Mouse (Mus musculus) midbrain, postnatal 0 days (tissue): ENCODE data around the gene Ube2cbp. TPM values are rescaled to one million over a fixed set of nuclear protein-coding genes. Genes with fewer than 3 reads are reported as not detected.

Experiments
- ATAC-seq: fragments of 200-750 bp; cut with Nextera tagmentation; 2 replicates; pipeline ENCODE4 v1.8.0; 2017; ENCODE audit warnings: moderate number of reproducible peaks, mild to moderate bottlenecking, moderate TSS enrichment, moderate library complexity; ENCODE audit not compliant: low FRiP score
- DNase-seq: peaks from one replicate; pipeline ENCODE4 v3.0.0-alpha.2; 2015; ENCODE audit warnings: low spot score
- H3K27ac ChIP-seq: fragments of 300-500 bp; sonication (generic); 2 replicates; pipeline ENCODE4 v1.5.1; 2014; ENCODE audit warnings: low read depth, mild to moderate bottlenecking, low read length, mixed read lengths
- H3K27me3 ChIP-seq: fragments of 300-500 bp; sonication (generic); 2 replicates; pipeline ENCODE4 v1.6.1; 2014; ENCODE audit warnings: low read length, control low read depth, mixed read lengths; ENCODE audit not compliant: insufficient read depth
- H3K36me3 ChIP-seq: fragments of 300-500 bp; sonication (generic); 2 replicates; pipeline ENCODE4 v1.6.1; 2014; ENCODE audit warnings: low read length, control low read depth, mixed read lengths; ENCODE audit not compliant: insufficient read depth
- H3K4me1 ChIP-seq: fragments of 300-500 bp; sonication (generic); 2 replicates; pipeline ENCODE4 v1.6.1; 2014; ENCODE audit warnings: mild to moderate bottlenecking, control low read depth, antibody characterized with exemption, low read length, mixed read lengths; ENCODE audit not compliant: insufficient read depth
- H3K4me2 ChIP-seq: fragments of 300-500 bp; sonication (generic); 2 replicates; pipeline ENCODE4 v1.6.1; 2014; ENCODE audit warnings: low read depth, mild to moderate bottlenecking, low read length, mixed read lengths; ENCODE audit not compliant: poor library complexity, severe bottlenecking
- H3K4me3 ChIP-seq: fragments of 300-500 bp; sonication (generic); 2 replicates; pipeline ENCODE4 v1.5.1; 2014; ENCODE audit warnings: low read depth, mild to moderate bottlenecking, low read length, moderate library complexity
- H3K9ac ChIP-seq: fragments of 300-500 bp; sonication (generic); replicated peaks from 2 replicates; pipeline ENCODE4 v1.6.1; 2014; ENCODE audit warnings: mild to moderate bottlenecking, low read length, moderate library complexity, mixed read lengths; ENCODE audit not compliant: poor library complexity, severe bottlenecking
- H3K9me3 ChIP-seq: fragments of 300-500 bp; sonication (generic); 2 replicates; pipeline ENCODE4 v1.6.1; 2016; ENCODE audit warnings: low read length, control low read depth
- CTCF ChIP-seq: IDR thresholded peaks from 2 replicates; pipeline ENCODE4 v1.5.1; 2016; ENCODE audit warnings: antibody characterized with exemption, mild to moderate bottlenecking
- WGBS: fragments of 180-500 bp; shearing (Covaris S2); extraction: QIAGEN DNeasy Blood & Tissue Kit; methylation state at CpG from one replicate; pipeline ENCODE4 v1.1.7; 2014; 5-methylcytosine and 5-hydroxymethylcytosine counted together
- polyA plus RNA-seq: library from polyadenylated mRNA; unstranded; fragments of >200 nt; fragmentation: Nextera tagmentation; extraction: Ambion mirVana; gene quantifications from 2 replicates; pipeline ENCODE4 v1.2.1, GENCODE M21; 2015
- total RNA-seq: library from RNA; depleted of rRNA; stranded (reverse); fragments of >200 nt; gene quantifications from 2 replicates; pipeline ENCODE4 v1.2.3, GENCODE M21; 2014

Ube2cbp gene
- total and polyA plus RNA-seq, 2 experiments from 2014 or later = 7.7 to 8.4 TPM

GRCm38 (mm10) chr9:86419366-86419765, 45.4 kb downstream of the Ube2cbp start:
- DNase-seq (no peak), ATAC-seq (no peak)
- H3K9ac ChIP-seq = no peak overlapping the region
- no peaks in the 10 kb centered on the region for H3K27me3 ChIP-seq
- no peak for TF ChIP-seq CTCF
- H3K9me3 ChIP-seq = no peaks in the 10 kb centered on the region
- H3K4me1 ChIP-seq = no peaks in the 10 kb centered on the region
- no peaks in the 10 kb centered on the region for H3K36me3 ChIP-seq
- no peak overlapping the region for H3K4me2 ChIP-seq
- 94% methylated on average over 6 of the region's 6 CpGs for WGBS
- no peak overlapping the region for H3K27ac ChIP-seq
- H3K4me3 ChIP-seq = no peak overlapping the region

- Histone ChIP-seq H3K9me3 (no peaks in the 10 kb centered on the region), H3K9ac (no peak overlapping the region), H3K36me3 (no peaks in the 10 kb centered on the region), H3K27me3 (no peaks in the 10 kb centered on the region), H3K4me2 (no peak overlapping the region), H3K4me1 (no peaks in the 10 kb centered on the region), H3K27ac (no peak overlapping the region), H3K4me3 (no peak overlapping the region)
- no peak for TF ChIP-seq CTCF
- ATAC-seq (no peak), DNase-seq (no peak)
- 95% methylated on average over 1 of the region's 1 CpGs for WGBS
These were observed 46.8 kb downstream of the Ube2cbp start for GRCm38 (mm10) chr9:86417971-86418370.

GRCm38 (mm10) chr9:86395785-86396184, 69.0 kb downstream of the Ube2cbp start:
- ATAC-seq (no peak), DNase-seq (peak; percentile 11)
- Histone ChIP-seq H3K4me1 (no peaks in the 10 kb centered on the region), H3K9me3 (no peaks in the 10 kb centered on the region), H3K36me3 (no peaks in the 10 kb centered on the region), H3K27ac (no peak overlapping the region), H3K4me3 (no peak overlapping the region), H3K4me2 (no peak overlapping the region), H3K27me3 (no peaks in the 10 kb centered on the region), H3K9ac (no peak overlapping the region)
- 70% methylated on average over 6 of the region's 6 CpGs for WGBS
- peak; percentile 34 for TF ChIP-seq CTCF

DNA sequence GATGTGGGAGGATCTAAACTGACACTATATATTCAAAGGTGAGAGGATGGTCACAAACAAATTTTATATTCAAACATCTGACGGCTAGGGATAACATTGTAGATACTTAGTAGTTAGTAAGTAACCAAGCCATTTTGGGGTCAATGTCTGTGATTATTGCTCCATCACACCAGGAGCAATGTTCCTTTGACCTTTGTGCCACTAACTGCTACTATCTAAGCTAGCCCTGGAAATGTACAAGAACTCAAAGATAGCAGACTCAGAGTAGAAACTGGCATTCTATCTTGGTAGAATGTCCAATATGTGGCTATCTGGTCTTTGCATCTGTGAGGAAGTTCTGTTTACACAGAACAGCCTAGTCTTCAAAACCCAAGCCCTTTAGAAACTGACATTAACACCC, 69.7 kb downstream of the Ube2cbp start:
- H3K9ac ChIP-seq = no peak overlapping the region
- no peaks in the 10 kb centered on the region for H3K36me3 ChIP-seq
- H3K4me2 ChIP-seq = no peak overlapping the region
- no peaks in the 10 kb centered on the region for H3K27me3 ChIP-seq
- DNase-seq (no peak), ATAC-seq (no peak)
- WGBS = 94% methylated on average over 1 of the region's 1 CpGs
- no peak overlapping the region for H3K4me3 ChIP-seq
- H3K27ac ChIP-seq = no peak overlapping the region
- no peak for TF ChIP-seq CTCF
- no peaks in the 10 kb centered on the region for H3K9me3 ChIP-seq
- no peaks in the 10 kb centered on the region for H3K4me1 ChIP-seq

- no peak for TF ChIP-seq CTCF
- WGBS = 66% methylated on average over 8 of the region's 8 CpGs
These were observed 71.0 kb downstream of the Ube2cbp start for GRCm38 (mm10) chr9:86393586-86394272.

GRCm38 (mm10) chr9:86391467-86391866, 73.3 kb downstream of the Ube2cbp start:
- Histone ChIP-seq H3K27me3 (no peaks in the 10 kb centered on the region), H3K27ac (no peak overlapping the region), H3K9me3 (no peaks in the 10 kb centered on the region), H3K4me2 (no peak overlapping the region), H3K9ac (no peak overlapping the region), H3K36me3 (no peaks in the 10 kb centered on the region), H3K4me3 (no peak overlapping the region), H3K4me1 (no peaks in the 10 kb centered on the region)
- TF ChIP-seq CTCF = no peak
- DNase-seq = no peak
- no peak for ATAC-seq

More at GRCm38 (mm10) chr9:86393586-86394272, 71.0 kb downstream of the Ube2cbp start:
- no peak overlapping the region for H3K9ac ChIP-seq
- no peaks in the 10 kb centered on the region for H3K4me1 ChIP-seq
- ATAC-seq (no peak), DNase-seq (no peak)
- H3K9me3 ChIP-seq = no peaks in the 10 kb centered on the region
- no peak overlapping the region for H3K4me3 ChIP-seq
- 0 out of 2 replicates have a peak overlapping the region, but pooled peaks have one; percentile 1 for H3K27ac ChIP-seq
- H3K4me2 ChIP-seq = no peak overlapping the region
- H3K36me3 ChIP-seq = no peaks in the 10 kb centered on the region
- H3K27me3 ChIP-seq = no peaks in the 10 kb centered on the region
